Mouse (Mus musculus): ENCODE results near the gene Rpia. TPM values are rescaled to one million over a fixed set of nuclear protein-coding genes. Genes with fewer than 3 reads are reported as not detected.

Gene Rpia
- polyA plus RNA-seq, 1 experiment from 2014 or later: 2.9 TPM

DNA sequence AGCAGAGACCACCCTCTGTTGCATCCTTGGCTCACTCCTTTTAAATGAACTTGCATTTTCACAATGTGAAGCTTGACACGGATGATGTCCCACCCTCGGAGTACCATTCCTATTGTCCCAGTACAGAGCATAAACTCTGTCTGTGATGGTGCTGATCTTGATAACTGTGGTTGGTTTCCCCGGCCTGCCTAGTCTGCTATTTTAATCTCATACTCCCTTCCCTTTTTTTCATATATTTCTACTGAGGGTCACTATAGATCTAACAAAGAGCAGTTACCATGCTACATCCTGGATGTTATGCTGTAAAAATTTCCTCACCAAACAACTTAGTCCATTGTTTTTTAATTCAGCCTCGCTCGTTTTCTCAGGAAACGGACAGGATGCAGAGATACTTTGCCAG is 4.9 kb upstream of the Rpia start:
- Histone ChIP-seq H3K4me1 (peaks cover 5% of the 10 kb centered on the region), H3K9me3 (no peaks in the 10 kb centered on the region), H3K9ac (no peak overlapping the region), H3K36me3 (no peaks in the 10 kb centered on the region), H3K4me3 (no peak overlapping the region), H3K27me3 (replicated peaks) (no peaks in the 10 kb centered on the region), H3K4me2 (replicated peaks) (no peak overlapping the region), H3K27ac (no peak overlapping the region)
- WGBS: 82% methylated on average over 6 of the region's 6 CpGs
- ATAC-seq (ENCODE audit: low FRiP score, low read depth): no peak

- ATAC-seq (ENCODE audit: low FRiP score, low read depth): peak; percentile 17
- WGBS: 42% methylated on average over 8 of the region's 8 CpGs
- Histone ChIP-seq H3K9ac (peak overlapping the region; percentile 59), H3K27ac (no peak overlapping the region), H3K36me3 (no peaks in the 10 kb centered on the region), H3K4me3 (peak overlapping the region; percentile 71), H3K9me3 (no peaks in the 10 kb centered on the region), H3K27me3 (replicated peaks) (no peaks in the 10 kb centered on the region), H3K4me1 (peaks cover 22% of the 10 kb centered on the region), H3K4me2 (replicated peaks) (peak overlapping the region; percentile 82)
These were observed 612 bp upstream of the Rpia start for GRCm38 (mm10) chr6:70792644-70793043.

- ATAC-seq (ENCODE audit: low FRiP score, low read depth): peak; percentile 51; the same call in 1 of the 2 replicates
- no peak overlapping the region; the same call in 1 of the 2 replicates for H3K27ac ChIP-seq
- H3K9me3 ChIP-seq: no peaks in the 10 kb centered on the region
- peaks cover 29% of the 10 kb centered on the region for H3K4me1 ChIP-seq
- H3K4me3 ChIP-seq: peak overlapping the region; percentile 71
- H3K36me3 ChIP-seq: no peaks in the 10 kb centered on the region
- peak overlapping the region; percentile 73 for H3K9ac ChIP-seq
- 10% methylated on average over 18 of the region's 18 CpGs for WGBS
- no peaks in the 10 kb centered on the region for H3K27me3 ChIP-seq (replicated peaks)
- peak overlapping the region; percentile 82 for H3K4me2 ChIP-seq (replicated peaks)
These were observed 925 bp downstream of the Rpia start for GRCm38 (mm10) chr6:70790852-70791761.

DNA sequence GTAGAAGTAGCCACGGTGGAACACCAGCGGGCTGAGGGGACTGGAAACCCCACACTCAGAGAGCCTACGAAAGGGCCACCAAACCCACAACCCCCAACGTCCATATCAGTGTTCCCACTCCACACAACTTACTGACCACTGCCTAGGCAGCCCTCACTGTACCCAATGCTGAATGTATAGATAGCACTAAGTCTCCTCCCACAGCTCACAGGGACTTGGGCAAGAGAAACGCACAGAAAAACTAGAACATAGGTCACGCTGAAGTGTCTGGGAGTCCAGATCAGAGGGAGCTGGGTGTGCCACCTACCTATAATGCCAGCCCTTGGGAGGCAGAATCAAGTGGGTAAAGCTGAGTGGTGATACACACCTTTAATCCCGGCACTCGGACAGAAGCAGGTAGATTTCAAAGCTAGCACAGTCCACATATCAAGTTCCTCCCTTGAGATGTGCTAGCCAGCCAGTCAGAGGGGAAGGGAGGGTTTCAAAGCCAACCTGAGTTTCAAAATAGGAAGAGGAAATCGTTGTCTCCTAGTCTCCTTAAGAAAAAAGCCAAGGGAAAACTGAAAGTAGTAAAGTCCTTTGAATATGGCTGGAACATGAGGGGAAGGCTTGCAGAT is 1.9 kb downstream of the Rpia start:
- peaks cover 35% of the 10 kb centered on the region for H3K4me1 ChIP-seq
- no peaks in the 10 kb centered on the region for H3K9me3 ChIP-seq
- H3K4me2 ChIP-seq (replicated peaks): peak overlapping the region; percentile 82
- no peaks in the 10 kb centered on the region for H3K27me3 ChIP-seq (replicated peaks)
- 94% methylated on average over 9 of the region's 9 CpGs for WGBS
- no peak overlapping the region for H3K27ac ChIP-seq
- peaks cover 2% of the 10 kb centered on the region; the same call in 1 of the 2 replicates for H3K36me3 ChIP-seq
- no peak for ATAC-seq (ENCODE audit: low FRiP score, low read depth)
- H3K9ac ChIP-seq: no peak overlapping the region
- H3K4me3 ChIP-seq: peak overlapping the region; percentile 71; the same call in 1 of the 2 replicates

- Histone ChIP-seq H3K4me3 (no peak overlapping the region), H3K9ac (no peak overlapping the region), H3K27me3 (replicated peaks) (no peaks in the 10 kb centered on the region), H3K27ac (no peak overlapping the region), H3K9me3 (no peaks in the 10 kb centered on the region), H3K4me1 (peaks cover 35% of the 10 kb centered on the region), H3K36me3 (peaks cover 7% of the 10 kb centered on the region; the same call in 1 of the 2 replicates), H3K4me2 (replicated peaks) (no peak overlapping the region)
- ATAC-seq (ENCODE audit: low FRiP score, low read depth): no peak
- WGBS: 94% methylated on average over 3 of the region's 3 CpGs
These were observed 2.9 kb downstream of the Rpia start for GRCm38 (mm10) chr6:70789134-70789533.

DNA sequence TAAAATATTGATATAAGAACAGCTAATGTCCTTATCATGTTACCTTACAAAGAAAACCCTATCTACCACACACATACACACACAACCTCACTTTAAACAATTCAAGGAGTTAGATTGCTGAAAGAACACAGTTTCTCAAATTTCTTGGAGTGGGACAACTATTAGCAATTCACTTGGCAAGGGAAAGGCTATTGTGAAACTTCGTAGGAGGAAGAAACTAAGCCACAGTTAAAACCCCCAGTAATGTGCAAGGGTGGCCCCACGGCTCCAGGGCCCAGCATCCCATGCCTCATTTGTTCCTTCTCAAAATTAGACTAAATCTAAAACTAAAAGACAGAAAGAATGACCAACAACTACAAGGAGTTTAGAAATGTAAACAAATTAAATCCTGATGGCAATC is 4.5 kb downstream of the Rpia start:
- no peak for ATAC-seq (ENCODE audit: low FRiP score, low read depth)
- no peak overlapping the region for H3K27ac ChIP-seq
- H3K4me1 ChIP-seq: peaks cover 30% of the 10 kb centered on the region
- H3K9me3 ChIP-seq: no peaks in the 10 kb centered on the region
- H3K36me3 ChIP-seq: peaks cover 12% of the 10 kb centered on the region
- H3K9ac ChIP-seq: no peak overlapping the region
- no peaks in the 10 kb centered on the region for H3K27me3 ChIP-seq (replicated peaks)
- WGBS: 80% methylated on average over 2 of the region's 2 CpGs
- no peak overlapping the region for H3K4me3 ChIP-seq
- H3K4me2 ChIP-seq (replicated peaks): no peak overlapping the region

- Histone ChIP-seq H3K27ac (no peak overlapping the region), H3K36me3 (peaks cover 12% of the 10 kb centered on the region), H3K4me3 (no peak overlapping the region), H3K9me3 (no peaks in the 10 kb centered on the region), H3K27me3 (replicated peaks) (no peaks in the 10 kb centered on the region), H3K4me2 (replicated peaks) (no peak overlapping the region), H3K9ac (no peak overlapping the region), H3K4me1 (peaks cover 25% of the 10 kb centered on the region)
- ATAC-seq (ENCODE audit: low FRiP score, low read depth): peak; percentile 61
- WGBS: 37% methylated on average over 3 of the region's 3 CpGs
These were observed 6.2 kb downstream of the Rpia start for GRCm38 (mm10) chr6:70785852-70786251.

DNA sequence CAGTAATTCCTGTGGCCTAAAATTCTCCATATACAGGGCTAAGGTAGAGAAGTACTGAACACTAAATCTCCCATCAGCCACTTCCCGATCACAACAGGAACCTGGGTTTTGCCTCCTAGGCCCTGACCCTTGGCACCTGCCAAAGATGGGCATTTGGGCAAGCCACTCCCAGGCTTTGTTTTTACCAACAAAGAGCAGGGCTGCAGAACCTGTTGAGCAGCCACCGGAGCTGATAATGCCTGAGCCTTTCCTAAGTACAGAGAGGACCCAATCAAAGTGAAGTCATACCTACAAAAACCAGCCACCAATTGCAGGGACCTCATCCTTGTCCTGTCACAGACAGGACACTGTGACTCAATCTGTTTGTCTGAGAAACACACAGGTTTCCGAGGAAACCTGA is 7.2 kb downstream of the Rpia start:
- Histone ChIP-seq H3K9me3 (no peaks in the 10 kb centered on the region), H3K4me2 (replicated peaks) (0 out of 2 replicates have a peak overlapping the region, but pooled peaks have one; percentile 1), H3K4me3 (no peak overlapping the region), H3K27me3 (replicated peaks) (no peaks in the 10 kb centered on the region), H3K27ac (no peak overlapping the region), H3K36me3 (peaks cover 12% of the 10 kb centered on the region), H3K4me1 (peaks cover 14% of the 10 kb centered on the region), H3K9ac (no peak overlapping the region)
- WGBS: 88% methylated on average over 3 of the region's 3 CpGs
- no peak for ATAC-seq (ENCODE audit: low FRiP score, low read depth)

DNA sequence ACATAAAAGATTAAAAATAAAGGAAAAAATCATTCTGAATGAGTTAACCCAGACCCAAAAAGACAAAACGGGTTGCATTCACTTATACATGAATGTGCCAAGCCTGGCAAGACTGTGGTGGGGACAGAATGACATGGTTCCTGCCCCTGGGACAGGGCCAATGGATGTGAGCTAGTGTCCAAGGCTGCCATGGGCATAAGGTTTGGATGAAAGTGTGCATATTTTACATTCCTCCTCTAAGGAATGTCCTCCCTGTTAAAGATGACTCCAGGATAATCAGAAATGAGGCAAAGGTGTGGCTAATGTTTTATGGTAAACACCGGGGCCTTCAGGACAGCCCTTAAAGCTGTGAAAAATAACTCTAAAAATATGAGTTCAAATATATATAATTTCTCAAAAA is 10.7 kb downstream of the Rpia start:
- peaks cover 7% of the 10 kb centered on the region for H3K4me1 ChIP-seq
- H3K4me3 ChIP-seq: no peak overlapping the region
- H3K9me3 ChIP-seq: no peaks in the 10 kb centered on the region
- no peaks in the 10 kb centered on the region for H3K27me3 ChIP-seq (replicated peaks)
- ATAC-seq (ENCODE audit: low FRiP score, low read depth): no peak
- H3K4me2 ChIP-seq (replicated peaks): no peak overlapping the region
- WGBS: 91% methylated on average over 2 of the region's 2 CpGs
- no peak overlapping the region for H3K27ac ChIP-seq
- H3K9ac ChIP-seq: no peak overlapping the region
- peaks cover 18% of the 10 kb centered on the region for H3K36me3 ChIP-seq

GRCm38 (mm10) chr6:70774372-70774771 is 17.7 kb downstream of the Rpia start:
- Histone ChIP-seq H3K27ac (no peak overlapping the region), H3K4me1 (no peaks in the 10 kb centered on the region), H3K27me3 (replicated peaks) (no peaks in the 10 kb centered on the region), H3K4me3 (no peak overlapping the region), H3K9ac (no peak overlapping the region), H3K4me2 (replicated peaks) (no peak overlapping the region), H3K9me3 (no peaks in the 10 kb centered on the region), H3K36me3 (peaks cover 52% of the 10 kb centered on the region)
- 43% methylated on average over 2 of the region's 2 CpGs for WGBS
- peak; percentile 66 for ATAC-seq (ENCODE audit: low FRiP score, low read depth)

DNA sequence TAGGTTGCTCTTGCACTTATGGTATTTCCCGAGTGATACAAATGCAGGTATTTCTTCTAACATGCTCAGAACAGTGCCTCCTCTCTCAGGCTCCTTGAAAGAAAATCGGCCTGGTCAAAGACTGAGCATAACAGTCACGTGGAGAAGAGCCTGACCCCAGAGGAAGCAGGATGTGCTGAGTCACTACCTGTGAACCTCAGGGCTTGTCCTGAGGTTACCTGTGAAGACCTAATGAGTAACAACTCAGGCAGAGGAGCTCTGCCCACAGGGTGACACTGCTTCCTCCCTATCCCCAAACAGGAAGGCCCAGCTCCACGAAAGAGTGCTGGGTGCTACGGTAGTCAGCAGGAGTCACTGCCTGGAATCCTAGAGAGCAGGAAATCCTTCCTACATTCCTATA is 18.3 kb downstream of the Rpia start:
- Histone ChIP-seq H3K27me3 (replicated peaks) (no peaks in the 10 kb centered on the region), H3K4me2 (replicated peaks) (no peak overlapping the region), H3K36me3 (peaks cover 52% of the 10 kb centered on the region), H3K9ac (no peak overlapping the region), H3K4me1 (no peaks in the 10 kb centered on the region), H3K4me3 (no peak overlapping the region), H3K27ac (no peak overlapping the region), H3K9me3 (no peaks in the 10 kb centered on the region)
- WGBS: 86% methylated on average over 5 of the region's 5 CpGs
- ATAC-seq (ENCODE audit: low FRiP score, low read depth): no peak

DNA sequence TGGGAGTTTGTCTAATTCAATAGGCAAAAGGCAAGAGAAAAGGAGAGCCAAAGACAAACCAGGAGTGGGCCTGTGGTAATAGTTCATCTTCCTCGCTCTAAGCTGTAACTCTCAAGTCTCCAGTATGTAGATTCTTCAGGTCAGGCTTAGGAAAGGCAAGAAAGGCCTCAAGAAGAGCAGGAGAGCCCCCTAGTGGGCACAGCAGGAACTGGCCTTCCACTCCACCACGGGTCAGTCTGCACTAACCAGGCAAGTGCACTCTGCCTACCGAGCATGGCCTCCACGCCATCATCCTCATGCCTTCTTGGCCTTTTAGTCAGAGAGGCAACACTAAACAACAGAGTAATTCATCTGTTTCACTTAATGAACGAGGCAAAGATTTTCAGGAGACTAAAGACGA is 23.3 kb downstream of the Rpia start:
- Histone ChIP-seq H3K27ac (no peak overlapping the region), H3K4me3 (no peak overlapping the region), H3K9me3 (no peaks in the 10 kb centered on the region), H3K27me3 (replicated peaks) (no peaks in the 10 kb centered on the region), H3K9ac (no peak overlapping the region), H3K4me2 (replicated peaks) (no peak overlapping the region), H3K4me1 (no peaks in the 10 kb centered on the region), H3K36me3 (peaks cover 65% of the 10 kb centered on the region)
- ATAC-seq (ENCODE audit: low FRiP score, low read depth): peak; percentile 80
- WGBS: 38% methylated on average over 6 of the region's 6 CpGs

Data from neural tube, embryonic 12.5 days (tissue).